Mouse (Mus musculus) CD4-positive naive resting alpha-beta T cell, adult 57 days (primary cell): Measurements from ENCODE around the gene Gfod2. TPM values are rescaled to one million over a fixed set of nuclear protein-coding genes. Genes with fewer than 3 reads are reported as not detected.

Experiments used
- total RNA-seq: library from RNA; stranded (reverse); gene quantifications from one replicate; pipeline ENCODE4 v1.2.4, GENCODE M21; 2023

The Gfod2 gene
- 10.1 TPM for total RNA-seq

GRCm38 (mm10) chr8:105758277-105759108, at the start of gene Gfod2:
Gene Gfod2 (minus strand): TSS chr8:105758664.

GRCm38 (mm10) chr8:105707498-105708403, 50.7 kb downstream of the Gfod2 start, which contains the start of the genes 4933405L10Rik and Enkd1:
Gene 4933405L10Rik (plus strand): TSS chr8:105707655.
Gene Enkd1 (minus strand): TSS chr8:105708210.

GRCm38 (mm10) chr8:105700966-105701824, 57.3 kb downstream of the Gfod2 start, which contains the start of the genes Acd and Pard6a:
Gene Acd (minus strand): TSS chr8:105701102.
Gene Pard6a (plus strand): TSS chr8:105701148.

DNA sequence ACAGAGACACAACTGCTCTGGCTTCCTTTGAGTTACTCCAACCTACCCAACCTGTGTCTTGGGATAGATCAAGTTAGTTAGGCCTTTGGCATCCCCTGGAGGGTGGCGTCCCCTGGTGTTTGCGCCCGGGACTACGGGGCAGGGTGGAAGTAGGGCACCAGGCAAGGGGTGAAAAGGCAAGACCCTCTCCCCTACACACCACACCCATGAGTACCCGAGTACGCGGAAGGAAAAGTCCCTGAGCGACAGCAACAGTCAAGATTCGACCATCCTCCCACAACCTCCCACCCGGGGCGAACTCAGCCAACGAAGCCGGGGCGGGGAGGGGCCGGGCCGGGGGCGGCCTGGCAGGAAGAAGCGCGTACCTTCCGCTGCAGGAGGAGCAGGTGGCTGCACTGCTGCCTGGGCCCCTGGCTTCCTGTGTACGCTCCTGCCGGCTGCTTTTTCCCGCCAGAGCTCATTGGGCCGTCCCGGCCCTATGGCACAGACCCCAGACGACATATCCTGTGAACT, 72.6 kb downstream of the Gfod2 start, which contains the start of gene Carmil2:
TSS of gene Carmil2 (plus strand) at position 479 of the 513 bp plus-strand sequence.

Other genes starting within 250 kb of the Gfod2 start
- gene Hsd11b2, start 239.9 kb downstream of the Gfod2 start, total RNA-seq = not detected
- gene Atp6v0d1, start 192.6 kb downstream of the Gfod2 start, total RNA-seq = 56.7 TPM
- gene Ripor1, start 153.4 kb downstream of the Gfod2 start, total RNA-seq = 25.7 TPM
- 159 TPM for gene Ctcf, start 122.1 kb downstream of the Gfod2 start, total RNA-seq
- gene Agrp, start 121.3 kb downstream of the Gfod2 start, total RNA-seq = not detected
- gene Carmil2, start 72.4 kb downstream of the Gfod2 start, total RNA-seq = 147 TPM
- 50.7 TPM for gene Acd, start 57.6 kb downstream of the Gfod2 start, total RNA-seq
- gene Pard6a, start 57.5 kb downstream of the Gfod2 start, total RNA-seq = 13.1 TPM
- gene 4933405L10Rik, start 51.0 kb downstream of the Gfod2 start, total RNA-seq = not detected
- gene Enkd1, start 50.5 kb downstream of the Gfod2 start, total RNA-seq = 2.6 TPM
- 103 TPM for gene Ranbp10, start 68.7 kb upstream of the Gfod2 start, total RNA-seq
- gene Tsnaxip1, start 69.1 kb upstream of the Gfod2 start, total RNA-seq = not detected
- 25.1 TPM for gene Cenpt, start 94.6 kb upstream of the Gfod2 start, total RNA-seq
- 23.1 TPM for gene Thap11, start 96.5 kb upstream of the Gfod2 start, total RNA-seq
- gene Nutf2, start 101.9 kb upstream of the Gfod2 start, total RNA-seq = 36.5 TPM
- gene Edc4, start 122.2 kb upstream of the Gfod2 start, total RNA-seq = 84.2 TPM
- gene Nrn1l, start 134.9 kb upstream of the Gfod2 start, total RNA-seq = not detected
- 20.7 TPM for gene Pskh1, start 141.8 kb upstream of the Gfod2 start, total RNA-seq
- 3.0 TPM for gene Ctrl, start 175.2 kb upstream of the Gfod2 start, total RNA-seq
- 130 TPM for gene Psmb10, start 179.8 kb upstream of the Gfod2 start, total RNA-seq
- gene Lcat, start 184.7 kb upstream of the Gfod2 start, total RNA-seq = not detected
- 14.6 TPM for gene Slc12a4, start 207.4 kb upstream of the Gfod2 start, total RNA-seq
- gene Dpep3, start 220.8 kb upstream of the Gfod2 start, total RNA-seq = not detected
- 10.1 TPM for gene Dus2, start 232.7 kb upstream of the Gfod2 start, total RNA-seq
- gene Dpep2nb, start 247.3 kb upstream of the Gfod2 start, total RNA-seq = not detected